Mouse (Mus musculus): ENCODE results near the gene Psen2.

DNA sequence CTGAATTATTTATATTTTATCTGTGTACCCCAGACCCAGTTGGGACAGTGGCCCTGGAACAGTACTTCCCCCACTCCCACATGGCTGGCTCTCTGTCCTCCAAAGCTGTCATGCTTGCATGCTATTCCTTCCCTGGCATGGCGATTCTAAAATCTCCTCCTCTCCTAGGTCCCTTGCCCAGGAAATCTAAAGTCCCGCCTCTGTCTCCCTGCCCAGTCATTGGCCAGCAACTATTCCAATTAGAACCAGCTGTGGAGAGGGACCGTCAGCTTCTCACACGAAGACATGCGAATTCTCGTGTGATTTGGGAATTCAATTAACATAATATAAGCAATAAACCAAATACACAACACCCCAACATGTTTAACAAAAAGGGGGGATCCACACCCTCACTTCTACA, 19.3 kb upstream of the Psen2 start:
- TF ChIP-seq CTCF (IDR thresholded peaks at IDR 0.05; ENCODE audit: control insufficient read depth, insufficient read depth, low read length) (no peak), POLR2A (IDR thresholded peaks at IDR 0.05; ENCODE audit: borderline replicate concordance, control insufficient read depth, low read depth, low read length) (no peak)

Measured in bone marrow, adult 2 months (tissue).